Mouse (Mus musculus) heart, postnatal 0 days (tissue): Measurements from ENCODE around the gene Stx19. TPM values are rescaled to one million over a fixed set of nuclear protein-coding genes. Genes with fewer than 3 reads are reported as not detected.

ENCODE experiments used
- ATAC-seq: fragments of 200-750 bp; cut with Nextera tagmentation; 2 replicates; pipeline ENCODE4 v1.8.0; 2017; ENCODE audit warnings: low read depth, moderate number of reproducible peaks, moderate library complexity; ENCODE audit not compliant: insufficient read depth
- DNase-seq: peaks from one replicate; pipeline ENCODE4 v3.0.0-alpha.2; 2016; ENCODE audit warnings: low spot score
- H3K27ac ChIP-seq: fragments of 300-500 bp; sonication (generic); 2 replicates; pipeline ENCODE4 v1.5.1; 2014; ENCODE audit warnings: low read depth, mild to moderate bottlenecking
- H3K27me3 ChIP-seq: fragments of 300-500 bp; sonication (generic); 2 replicates; pipeline ENCODE4 v1.6.1; 2014; ENCODE audit warnings: low read length, mixed read lengths; ENCODE audit not compliant: control insufficient read depth, insufficient read depth
- H3K36me3 ChIP-seq: fragments of 300-500 bp; sonication (generic); replicated peaks from 2 replicates; pipeline ENCODE4 v1.6.1; 2014; ENCODE audit warnings: low read length, mixed read lengths; ENCODE audit not compliant: control insufficient read depth, insufficient read depth
- H3K4me1 ChIP-seq: fragments of 300-500 bp; sonication (generic); 2 replicates; pipeline ENCODE4 v1.6.1; 2014; ENCODE audit warnings: antibody characterized with exemption; ENCODE audit not compliant: control insufficient read depth, insufficient read depth
- H3K4me2 ChIP-seq: fragments of 300-500 bp; sonication (generic); 2 replicates; pipeline ENCODE4 v1.6.1; 2014; ENCODE audit warnings: low read depth, mild to moderate bottlenecking, low read length, moderate library complexity
- H3K4me3 ChIP-seq: fragments of 300-500 bp; sonication (generic); 2 replicates; pipeline ENCODE4 v1.5.1; 2014; ENCODE audit warnings: low read depth, low read length
- H3K9ac ChIP-seq: fragments of 300-500 bp; sonication (generic); replicated peaks from 2 replicates; pipeline ENCODE4 v1.6.1; 2014; ENCODE audit warnings: low read depth, low read length, mixed read lengths
- H3K9me3 ChIP-seq: fragments of 300-500 bp; sonication (generic); replicated peaks from 2 replicates; pipeline ENCODE4 v1.6.1; 2016; ENCODE audit warnings: low read length; ENCODE audit not compliant: control insufficient read depth
- CTCF ChIP-seq: IDR thresholded peaks from 2 replicates; pipeline ENCODE4 v1.5.1; 2016; ENCODE audit warnings: antibody characterized with exemption, control low read depth, low read depth
- EP300 ChIP-seq: IDR thresholded peaks from 2 replicates; pipeline ENCODE4 v1.6.1; 2016; ENCODE audit warnings: antibody characterized with exemption, low read depth
- WGBS: fragments of 180-500 bp; shearing (Covaris S2); extraction: QIAGEN DNeasy Blood & Tissue Kit; methylation state at CpG from one replicate; pipeline ENCODE4 v1.1.7; 2014; 5-methylcytosine and 5-hydroxymethylcytosine counted together
- polyA plus RNA-seq: library from polyadenylated mRNA; unstranded; fragments of >200 nt; fragmentation: Nextera tagmentation; extraction: Ambion mirVana; gene quantifications from 2 replicates; pipeline ENCODE4 v1.2.1, GENCODE M21; 2015
- total RNA-seq: library from RNA; depleted of rRNA; stranded (reverse); fragments of >200 nt; gene quantifications from 2 replicates; pipeline ENCODE4 v1.2.3, GENCODE M21; 2014; ENCODE audit warnings: low replicate concordance

Gene Stx19
- total and polyA plus RNA-seq, 2 experiments from 2014 or later: 0.07 TPM; not detected in 1

DNA sequence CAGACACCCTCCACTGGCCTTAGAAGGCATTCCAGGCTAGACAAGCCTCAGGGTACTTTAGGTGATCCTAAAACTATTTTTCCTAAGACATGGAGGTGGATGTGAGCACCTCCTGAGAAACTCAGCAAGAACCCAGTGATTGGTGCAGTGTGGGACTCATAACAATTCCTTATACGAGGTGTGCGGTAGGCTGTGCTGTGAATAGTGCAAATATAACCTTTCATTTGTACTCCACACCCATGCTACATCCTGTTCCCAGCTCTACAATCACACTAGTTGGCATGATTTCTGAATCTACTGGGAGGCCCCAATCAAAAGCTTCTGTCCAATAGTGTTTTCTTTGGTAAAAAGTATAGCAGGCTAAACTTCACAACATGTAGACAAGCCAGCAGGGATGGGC lies 17.6 kb downstream of the Stx19 start:
- Histone ChIP-seq H3K36me3 (no peaks in the 10 kb centered on the region), H3K9ac (no peak overlapping the region), H3K4me3 (no peak overlapping the region), H3K9me3 (no peaks in the 10 kb centered on the region), H3K27ac (no peak overlapping the region), H3K4me1 (no peaks in the 10 kb centered on the region), H3K27me3 (no peaks in the 10 kb centered on the region), H3K4me2 (no peak overlapping the region)
- no peak for DNase-seq
- TF ChIP-seq CTCF (no peak), EP300 (no peak)
- ATAC-seq: no peak
- WGBS: 76% methylated on average over 2 of the region's 2 CpGs

DNA sequence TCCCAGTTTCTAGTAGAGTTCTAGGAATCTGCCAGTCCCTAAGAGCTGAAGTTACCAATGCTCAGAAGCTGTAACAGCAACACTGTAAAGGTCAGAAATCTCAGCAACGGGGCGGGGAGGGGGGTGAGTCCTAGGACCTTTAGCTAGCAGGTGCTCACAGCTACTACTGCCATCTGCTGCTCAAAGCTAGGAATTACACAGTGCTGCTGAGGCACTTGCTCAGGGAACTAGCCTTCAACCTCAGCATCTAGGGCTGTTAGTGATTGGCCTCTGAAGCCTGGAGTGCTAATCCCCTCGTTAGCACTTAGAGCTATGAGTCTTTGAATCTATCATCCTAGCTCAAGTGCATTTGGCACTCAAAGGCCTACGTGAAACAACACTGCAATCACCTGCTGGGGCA lies 18.0 kb downstream of the Stx19 start:
- Histone ChIP-seq H3K9ac (no peak overlapping the region), H3K4me3 (no peak overlapping the region), H3K27me3 (no peaks in the 10 kb centered on the region), H3K36me3 (no peaks in the 10 kb centered on the region), H3K4me1 (no peaks in the 10 kb centered on the region), H3K27ac (no peak overlapping the region), H3K4me2 (no peak overlapping the region), H3K9me3 (no peaks in the 10 kb centered on the region)
- no peak for TF ChIP-seq EP300
- peak; percentile 64 for TF ChIP-seq CTCF
- WGBS: 14% methylated on average over 4 of the region's 4 CpGs
- peak; percentile 46 for DNase-seq
- ATAC-seq: 0 out of 2 replicates have a peak, but pooled peaks have one; percentile 24

DNA sequence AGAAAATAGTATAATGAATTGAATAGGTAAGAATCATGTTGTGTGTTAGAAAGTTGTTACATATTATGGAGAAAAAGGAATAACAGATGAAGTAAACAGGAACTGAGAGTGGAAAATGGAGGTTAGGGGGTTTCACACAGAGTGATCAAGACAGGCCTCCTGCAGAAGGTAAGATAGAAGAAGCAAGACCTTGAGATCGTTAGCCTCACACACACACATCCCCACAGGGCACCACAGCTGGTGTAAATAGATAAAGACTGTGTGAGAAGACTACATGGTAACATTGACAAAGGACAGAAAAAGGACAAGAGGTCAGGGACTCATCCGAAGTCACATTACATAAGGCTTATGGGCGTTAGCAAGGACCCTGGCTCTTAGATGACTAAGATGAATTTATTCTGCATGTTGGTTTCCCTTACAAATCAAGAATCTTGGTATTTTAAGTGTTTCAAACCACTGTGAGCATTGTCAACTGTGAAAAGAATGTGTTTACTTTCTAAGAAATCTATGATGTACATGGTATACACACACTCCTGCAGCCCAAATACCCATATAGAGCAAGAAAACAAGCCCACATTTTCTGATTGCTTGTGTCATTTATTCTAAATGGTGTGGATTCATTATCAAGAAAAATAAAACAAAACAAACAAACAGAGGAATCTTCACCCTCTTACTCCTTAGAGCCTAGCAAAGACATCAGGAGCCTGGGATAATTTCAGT lies 19.7 kb downstream of the Stx19 start:
- Histone ChIP-seq H3K9me3 (no peaks in the 10 kb centered on the region), H3K4me2 (no peak overlapping the region), H3K27me3 (no peaks in the 10 kb centered on the region), H3K4me3 (no peak overlapping the region), H3K9ac (no peak overlapping the region), H3K4me1 (no peaks in the 10 kb centered on the region), H3K36me3 (no peaks in the 10 kb centered on the region), H3K27ac (no peak overlapping the region)
- DNase-seq (no peak), ATAC-seq (no peak)
- WGBS: 43% methylated on average over 3 of the region's 3 CpGs
- TF ChIP-seq CTCF (no peak), EP300 (no peak)

DNA sequence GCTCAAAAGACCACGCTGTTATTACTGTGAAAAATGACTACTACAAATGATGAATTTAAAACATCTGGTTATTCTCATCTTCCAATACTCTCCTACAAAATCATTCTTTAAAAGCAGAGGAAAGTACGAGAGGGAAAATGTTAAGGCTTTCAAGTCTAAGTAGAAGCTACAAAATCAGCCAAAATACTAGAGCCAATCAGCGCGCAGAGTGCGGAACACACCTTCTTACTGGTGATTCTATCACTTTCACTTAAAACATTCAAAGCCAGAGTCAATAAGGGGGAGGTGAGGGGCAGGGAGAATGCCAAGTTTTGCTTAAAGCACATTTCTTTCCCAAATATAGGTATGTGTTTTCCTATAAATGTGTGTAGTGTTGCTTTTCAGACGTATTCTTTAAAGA lies 30.9 kb downstream of the Stx19 start:
- Histone ChIP-seq H3K9ac (no peak overlapping the region), H3K4me2 (no peak overlapping the region), H3K4me1 (no peaks in the 10 kb centered on the region), H3K27me3 (no peaks in the 10 kb centered on the region), H3K36me3 (no peaks in the 10 kb centered on the region), H3K27ac (no peak overlapping the region), H3K4me3 (no peak overlapping the region), H3K9me3 (no peaks in the 10 kb centered on the region)
- TF ChIP-seq EP300 (no peak), CTCF (no peak)
- ATAC-seq: no peak
- 79% methylated on average over 6 of the region's 6 CpGs for WGBS
- DNase-seq: no peak

DNA sequence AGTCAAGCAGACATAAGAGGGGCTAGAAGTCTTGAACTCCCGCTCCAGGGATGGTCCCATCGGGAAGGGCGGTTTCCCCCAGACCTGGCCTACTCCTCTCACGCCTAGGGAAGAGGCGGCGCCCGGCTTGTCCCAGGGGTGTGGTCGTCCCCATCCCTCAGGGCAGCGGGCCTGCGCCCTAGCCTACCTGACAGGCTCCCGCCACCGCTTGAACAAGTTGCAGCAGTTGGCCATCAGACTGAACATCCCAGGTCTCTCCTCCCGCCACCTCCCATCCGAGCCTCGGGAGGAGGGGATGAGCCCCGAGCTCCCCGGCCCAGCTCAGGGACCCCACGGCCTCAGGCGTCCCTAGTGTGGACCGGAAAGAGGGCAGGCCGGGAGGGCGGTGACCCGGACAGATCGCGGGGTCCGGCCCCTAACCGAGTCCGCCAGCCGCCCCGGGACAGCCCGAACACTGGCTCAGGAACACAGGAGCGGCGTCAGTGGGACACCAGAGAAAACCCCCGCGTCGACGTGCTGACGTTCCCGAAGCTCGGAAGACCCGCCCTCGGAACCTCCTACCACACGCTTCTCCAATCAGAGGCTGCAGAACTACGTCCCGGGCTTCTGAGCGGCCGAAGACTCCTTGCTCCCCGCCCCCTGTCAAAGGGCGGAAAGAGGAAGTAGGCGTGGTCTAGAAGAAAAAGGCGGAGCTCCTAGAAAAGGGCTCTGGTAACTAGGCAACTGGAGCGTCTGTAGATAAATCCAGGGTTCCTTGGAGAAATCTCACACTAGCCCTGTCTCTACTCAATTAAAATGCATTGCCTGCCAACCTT lies 32.2 kb downstream of the Stx19 start, which contains the start of gene Arl13b:
Gene Arl13b, minus strand, starts transcription at position 543 of the 815 bp plus-strand sequence.
- H3K27me3 ChIP-seq: no peaks in the 10 kb centered on the region
- DNase-seq (peak; percentile 98), ATAC-seq (peak; percentile 100)
- no peaks in the 10 kb centered on the region for H3K4me1 ChIP-seq
- H3K36me3 ChIP-seq: no peaks in the 10 kb centered on the region
- peak within 1 kb of the TSS; percentile 96 for H3K4me3 ChIP-seq
- no peaks in the 10 kb centered on the region for H3K9me3 ChIP-seq
- no peak for TF ChIP-seq CTCF
- no peak for TF ChIP-seq EP300
- peak within 1 kb of the TSS; percentile 79 for H3K9ac ChIP-seq
- peak within 1 kb of the TSS; percentile 78 for H3K27ac ChIP-seq
- under 1% methylated on average over 51 of the region's 52 CpGs for WGBS
- H3K4me2 ChIP-seq: peak within 1 kb of the TSS; percentile 92
